Mouse (Mus musculus): ENCODE data around the gene Sgip1. TPM values are rescaled to one million over a fixed set of nuclear protein-coding genes. Genes with fewer than 3 reads are reported as not detected.

Sgip1 gene
- total and polyA plus RNA-seq, 3 experiments, result 0.92 to 5.6 TPM; not detected in 1

DNA sequence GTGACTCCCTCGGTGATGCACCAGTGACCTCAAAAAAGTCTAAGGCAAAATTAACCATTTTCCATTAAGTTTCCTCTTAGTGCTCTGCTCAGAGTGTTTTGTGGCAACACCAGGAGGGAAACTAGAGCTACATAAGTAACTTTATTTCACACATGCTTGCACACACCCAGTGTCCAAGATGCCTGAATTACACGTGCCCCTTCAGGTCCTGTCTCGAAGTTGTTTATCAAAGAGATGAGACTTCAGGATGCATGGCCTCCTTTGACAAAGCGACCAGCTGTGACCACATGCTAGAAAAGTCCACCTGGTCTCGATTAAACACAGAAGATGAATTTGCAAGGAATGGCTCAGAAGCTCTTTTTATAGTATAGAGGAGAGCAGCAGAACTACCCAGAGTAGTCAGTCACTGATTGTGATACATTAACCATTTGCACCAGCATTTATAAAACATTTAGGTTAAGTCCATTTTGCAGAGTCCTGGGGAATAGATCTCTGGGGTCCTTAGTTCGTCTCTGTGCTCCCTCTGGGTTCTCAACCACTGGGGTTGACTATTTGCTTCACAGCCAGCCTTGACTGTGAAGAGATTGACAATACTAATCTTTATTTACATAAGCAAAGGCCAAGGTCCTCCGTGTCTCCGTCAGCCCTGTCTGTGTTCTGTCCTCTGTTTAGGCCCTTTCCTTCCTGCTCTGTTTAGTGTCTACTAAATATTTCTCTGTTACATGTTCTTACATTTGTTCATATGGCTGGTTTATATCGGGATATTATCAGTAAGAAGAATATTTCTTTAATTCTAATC is 70.1 kb downstream of the Sgip1 start:
- no peak overlapping the region for H3K9ac ChIP-seq (ENCODE audit: control insufficient read depth, low read depth, low read length, poor library complexity, severe bottlenecking)
- TF ChIP-seq ZKSCAN1 (IDR thresholded peaks at IDR 0.05; ENCODE audit: low read depth, low read length) (no peak), KAT2A (conservative IDR thresholded peaks at IDR 0.05; ENCODE audit: low read depth, low read length) (no peak), MEF2A (IDR thresholded peaks at IDR 0.05; ENCODE audit: extremely low read depth, insufficient replicate concordance, low read depth, low read length, poor library complexity, severe bottlenecking) (no peak), POLR2A (IDR thresholded peaks at IDR 0.05; ENCODE audit: control insufficient read depth in 1 of 2, insufficient read depth in 1 of 2, low read depth in 1 of 2, low read length in 2 of 2, poor library complexity in 1 of 2) (no peak), ZNF384 (IDR thresholded peaks at IDR 0.05; ENCODE audit: low read depth, low read length) (no peak), E2F4 (IDR thresholded peaks at IDR 0.05; ENCODE audit: borderline replicate concordance, low read depth, low read length) (no peak), USF2 (IDR thresholded peaks at IDR 0.05; ENCODE audit: borderline replicate concordance in 1 of 2, insufficient read depth in 1 of 2, low read depth in 1 of 2, low read length in 2 of 2) (no peak), EP300 (IDR thresholded peaks at IDR 0.05; ENCODE audit: low read depth in 1 of 2, low read length in 2 of 2) (no peak), CHD1 (IDR thresholded peaks at IDR 0.05; ENCODE audit: low read depth, low read length) (no peak), ELF1 (IDR thresholded peaks at IDR 0.05; ENCODE audit: low read depth, low read length) (no peak), TAL1 (IDR thresholded peaks at IDR 0.05; ENCODE audit: low read length) (no peak), NELFE (IDR thresholded peaks at IDR 0.05; ENCODE audit: low read depth, low read length) (no peak), HCFC1 (IDR thresholded peaks at IDR 0.05; ENCODE audit: low read depth, low read length) (no peak), TCF12 (IDR thresholded peaks at IDR 0.05; ENCODE audit: low read depth, low read length) (no peak), UBTF (IDR thresholded peaks at IDR 0.05; ENCODE audit: borderline replicate concordance, insufficient read depth, low read depth, low read length) (no peak), POLR2AphosphoS2 (IDR thresholded peaks at IDR 0.05; ENCODE audit: low read length) (no peak)
- H3K27me3 ChIP-seq (ENCODE audit: control insufficient read depth in 1 of 2, insufficient read depth in 2 of 2, low read length in 2 of 2), result peaks cover 0 to 1% of the 10 kb centered on the region in 2 experiments; a peak in 1 of 4 replicates
- H3K9me3 ChIP-seq (replicated peaks; ENCODE audit: insufficient read depth, low read length), result no peaks in the 10 kb centered on the region
- no peaks in the 10 kb centered on the region for H3K36me3 ChIP-seq (ENCODE audit: control insufficient read depth in 1 of 2, insufficient read depth in 2 of 2, low read length in 2 of 2)
- DNase-seq (ENCODE audit: low read depth, low spot score), result no peak
- H3K27ac ChIP-seq (ENCODE audit: control insufficient read depth, low read depth, low read length), result no peak overlapping the region
- H3K4me3 ChIP-seq (ENCODE audit: control insufficient read depth in 1 of 2, insufficient read depth in 1 of 2, low read depth in 2 of 2, low read length in 2 of 2), result no peak overlapping the region
- no peaks in the 10 kb centered on the region for H3K79me2 ChIP-seq (ENCODE audit: control insufficient read depth, insufficient read depth, low read length, poor library complexity)
- H3K4me1 ChIP-seq (ENCODE audit: control insufficient read depth in 1 of 2, insufficient read depth in 2 of 2, low read length in 2 of 2), result no peaks in the 10 kb centered on the region

GRCm38 (mm10) chr4:102813346-102813745 is 72.2 kb downstream of the Sgip1 start:
- DNase-seq (ENCODE audit: low read depth, low spot score), result no peak
- H3K27ac ChIP-seq (ENCODE audit: control insufficient read depth, low read depth, low read length), result no peak overlapping the region
- no peak overlapping the region for H3K4me3 ChIP-seq (ENCODE audit: control insufficient read depth in 1 of 2, insufficient read depth in 1 of 2, low read depth in 2 of 2, low read length in 2 of 2)
- H3K4me1 ChIP-seq (ENCODE audit: control insufficient read depth in 1 of 2, insufficient read depth in 2 of 2, low read length in 2 of 2), result no peaks in the 10 kb centered on the region
- peaks cover 0 to under 1% of the 10 kb centered on the region in 2 experiments; a peak in 1 of 4 replicates for H3K27me3 ChIP-seq (ENCODE audit: control insufficient read depth in 1 of 2, insufficient read depth in 2 of 2, low read length in 2 of 2)
- no peak overlapping the region for H3K9ac ChIP-seq (ENCODE audit: control insufficient read depth, low read depth, low read length, poor library complexity, severe bottlenecking)
- H3K36me3 ChIP-seq (ENCODE audit: control insufficient read depth in 1 of 2, insufficient read depth in 2 of 2, low read length in 2 of 2), result no peaks in the 10 kb centered on the region
- no peak for TF ChIP-seq MAFK (IDR thresholded peaks at IDR 0.05; ENCODE audit: borderline replicate concordance, low read depth, low read length)
- TF ChIP-seq E2F4 (IDR thresholded peaks at IDR 0.05; ENCODE audit: borderline replicate concordance, low read depth, low read length), result no peak
- no peak for TF ChIP-seq TCF12 (IDR thresholded peaks at IDR 0.05; ENCODE audit: low read depth, low read length)
- TF ChIP-seq CHD2 (IDR thresholded peaks at IDR 0.05; ENCODE audit: low read length), result no peak
- no peak for TF ChIP-seq MAZ (IDR thresholded peaks at IDR 0.05; ENCODE audit: low read depth, low read length)
- TF ChIP-seq RAD21 (IDR thresholded peaks at IDR 0.05; ENCODE audit: low read depth, low read length), result no peak
- no peak for TF ChIP-seq MXI1 (IDR thresholded peaks at IDR 0.05; ENCODE audit: low read depth, low read length)
- TF ChIP-seq CHD1 (IDR thresholded peaks at IDR 0.05; ENCODE audit: low read depth, low read length), result no peak
- TF ChIP-seq ZC3H11A (IDR thresholded peaks at IDR 0.05; ENCODE audit: low read depth, low read length), result no peak
- TF ChIP-seq EP300 (IDR thresholded peaks at IDR 0.05; ENCODE audit: low read depth in 1 of 2, low read length in 2 of 2), result no peak
- no peaks in the 10 kb centered on the region for H3K79me2 ChIP-seq (ENCODE audit: control insufficient read depth, insufficient read depth, low read length, poor library complexity)
- H3K9me3 ChIP-seq (replicated peaks; ENCODE audit: insufficient read depth, low read length), result no peaks in the 10 kb centered on the region
